Mouse (Mus musculus) cortical plate, adult 2 months (tissue): ENCODE results near the gene Pdia4.

Experiments used
- CTCF ChIP-seq: fragments of 200-500 bp; IDR thresholded peaks from 2 replicates; pipeline ENCODE4 v1.5.1; 2011; ENCODE audit warnings: mild to moderate bottlenecking, control low read depth, low read length; ENCODE audit not compliant: insufficient read depth; ENCODE audit errors: extremely low read depth
- POLR2A ChIP-seq: fragments of 200-500 bp; IDR thresholded peaks from 2 replicates; pipeline ENCODE4 v1.6.1; 2011; ENCODE audit warnings: mild to moderate bottlenecking, low read length, control low read depth; ENCODE audit not compliant: insufficient read depth; ENCODE audit errors: extremely low read depth

GRCm38 (mm10) chr6:47805520-47805919 is 7.7 kb downstream of the Pdia4 start:
- no peak for TF ChIP-seq CTCF
- no peak for TF ChIP-seq POLR2A
